Mouse (Mus musculus) CD8-positive naive resting alpha-beta T cell, adult 2 months (primary cell): ENCODE measurements around the gene Nmnat3.
"Not testable (repeated sequence)": the region's sequence is repeated elsewhere in the genome, so short reads cannot be mapped to it uniquely, and the experiment has no call there.

Experiments used
- DNase-seq, 2 experiments: peaks; one replicate each; pipeline ENCODE4 v3.0.0; 2022; ENCODE audit warnings: low read depth in 2 of 2, low spot score in 2 of 2

Gene Nmnat3

DNA sequence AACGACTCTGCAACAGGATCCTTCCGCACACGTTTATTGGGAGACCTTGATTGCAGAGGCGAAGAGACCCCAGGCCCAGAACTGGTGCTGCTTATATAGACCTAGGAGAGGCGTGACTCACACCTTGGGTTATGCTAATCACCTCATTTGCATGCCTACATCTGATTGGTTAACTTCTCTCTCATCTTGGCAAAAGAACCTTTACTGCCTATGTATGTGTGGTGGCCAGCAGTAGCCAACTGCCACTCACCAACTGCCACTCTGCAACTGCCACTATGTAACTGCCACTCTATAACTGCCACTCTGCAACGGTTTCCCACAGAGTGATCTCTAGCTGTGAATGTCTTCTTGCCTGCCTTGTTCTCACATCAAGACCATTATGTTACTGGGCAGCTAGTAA lies at the start of gene Nmnat3:
Gene Nmnat3 (plus strand): TSS at position 301 of the 400 bp plus-strand sequence.
- DNase-seq = not testable (repeated sequence)

- no peak for DNase-seq
Measured at GRCm38 (mm10) chr9:98243481-98243880, 43.8 kb upstream of the Nmnat3 start.

DNA sequence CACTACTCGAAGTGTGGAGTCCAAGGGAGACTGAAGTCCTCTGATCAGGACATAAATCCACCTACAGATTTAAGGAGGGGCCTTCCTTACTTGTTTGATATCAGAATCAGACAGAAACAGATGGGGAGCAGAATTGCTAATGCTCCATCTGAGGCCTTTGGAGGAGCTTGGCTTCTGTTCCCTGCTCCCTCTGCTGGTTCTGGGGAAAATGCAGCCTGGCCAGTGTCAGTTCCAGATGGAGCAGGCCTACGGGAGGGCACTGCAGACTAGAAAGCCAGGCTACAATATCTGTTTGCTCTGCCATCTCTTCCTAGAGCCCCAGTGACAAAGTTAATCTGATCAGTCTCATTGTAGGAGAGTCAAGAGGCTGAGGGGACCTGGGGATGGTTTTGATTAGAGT lies 43.0 kb upstream of the Nmnat3 start:
- DNase-seq = no peak

DNA sequence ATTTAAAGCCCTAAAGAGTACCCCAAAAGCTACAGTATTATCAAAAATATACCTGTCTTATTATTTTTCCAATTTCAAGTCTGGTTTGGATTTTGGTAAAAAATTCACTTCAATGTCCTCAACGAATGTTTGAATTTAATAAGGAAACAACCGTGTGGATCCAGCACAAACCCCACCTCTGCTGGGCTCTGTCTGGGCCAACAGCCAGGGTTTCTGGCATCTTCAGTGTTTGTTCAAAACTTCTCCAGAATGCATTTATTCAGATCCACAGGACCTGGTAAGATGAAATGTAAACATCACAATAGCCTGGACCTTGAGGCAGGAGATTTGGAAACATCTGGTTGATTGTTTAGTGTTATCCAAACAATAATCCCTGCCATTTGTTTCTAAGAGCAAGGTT lies 42.0 kb upstream of the Nmnat3 start:
- DNase-seq = no peak

GRCm38 (mm10) chr9:98246351-98246750 lies 40.9 kb upstream of the Nmnat3 start:
- DNase-seq = no peak

GRCm38 (mm10) chr9:98260210-98260609 lies 27.0 kb upstream of the Nmnat3 start:
- DNase-seq = no peak

GRCm38 (mm10) chr9:98261461-98262011 lies 25.7 kb upstream of the Nmnat3 start:
- no peak for DNase-seq

DNA sequence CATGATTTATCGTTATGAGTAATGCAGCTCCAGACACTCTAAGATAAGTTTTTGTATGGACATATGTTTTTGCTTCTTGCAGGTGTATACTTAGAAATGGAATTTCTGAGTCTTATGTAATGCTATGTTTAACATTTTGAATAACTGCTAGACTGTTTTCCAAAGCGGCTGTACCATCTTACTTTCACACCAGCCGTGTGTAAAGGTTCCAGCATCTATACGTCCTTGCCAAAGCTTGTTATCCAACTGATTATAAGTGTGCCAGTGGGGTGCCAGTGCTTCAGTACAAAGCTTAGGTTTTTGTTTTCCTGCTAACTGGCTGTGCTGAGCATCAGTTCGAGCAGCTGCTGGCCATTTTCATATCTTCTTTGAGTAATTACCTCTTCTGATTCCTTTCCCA lies 22.3 kb upstream of the Nmnat3 start:
- no peak for DNase-seq

DNA sequence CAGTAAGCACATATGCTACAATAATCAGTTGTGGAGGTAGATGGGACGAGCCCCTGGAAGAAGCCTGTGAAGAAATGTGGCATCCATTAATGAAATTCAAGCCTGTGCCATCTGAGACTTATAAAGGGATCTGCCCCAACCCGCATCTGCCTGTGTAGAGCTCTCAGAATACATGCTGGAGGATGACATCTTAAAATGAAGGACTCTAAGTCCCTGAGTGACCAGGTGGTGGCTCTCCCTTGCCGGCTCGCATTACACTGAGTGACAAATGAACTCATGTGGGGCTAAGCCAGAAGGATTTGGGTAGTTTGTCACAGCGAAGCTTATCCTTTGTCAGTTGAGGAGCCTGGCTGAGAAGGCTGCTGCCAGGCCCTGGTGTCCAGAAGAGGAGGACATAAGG lies 14.5 kb upstream of the Nmnat3 start:
- DNase-seq = no peak

GRCm38 (mm10) chr9:98275080-98275479 lies 12.2 kb upstream of the Nmnat3 start:
- no peak for DNase-seq

DNA sequence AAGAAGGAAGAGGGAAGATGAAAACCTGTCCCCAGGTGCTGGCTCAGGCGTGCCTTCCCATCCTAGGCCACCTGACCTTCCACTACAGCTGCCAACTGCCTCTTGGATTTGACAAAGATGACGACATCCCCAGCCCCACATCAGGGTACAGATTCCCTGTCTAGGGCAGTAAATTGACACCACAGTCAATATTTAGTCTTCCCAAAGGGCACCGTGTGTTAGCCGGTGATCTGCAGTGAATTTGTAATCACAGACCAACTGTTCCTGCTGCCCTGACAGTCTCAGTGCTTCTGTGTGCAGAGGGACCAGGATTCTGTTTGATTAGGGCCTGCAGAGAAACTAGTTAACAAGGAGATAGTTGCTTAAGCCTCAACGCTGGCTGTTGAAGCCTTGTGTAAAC lies 7.1 kb upstream of the Nmnat3 start:
- no peak for DNase-seq

GRCm38 (mm10) chr9:98285606-98286301 lies 1.5 kb upstream of the Nmnat3 start:
- DNase-seq = no peak

- no peak for DNase-seq
Measured at GRCm38 (mm10) chr9:98289665-98290064, 2.4 kb downstream of the Nmnat3 start.

DNA sequence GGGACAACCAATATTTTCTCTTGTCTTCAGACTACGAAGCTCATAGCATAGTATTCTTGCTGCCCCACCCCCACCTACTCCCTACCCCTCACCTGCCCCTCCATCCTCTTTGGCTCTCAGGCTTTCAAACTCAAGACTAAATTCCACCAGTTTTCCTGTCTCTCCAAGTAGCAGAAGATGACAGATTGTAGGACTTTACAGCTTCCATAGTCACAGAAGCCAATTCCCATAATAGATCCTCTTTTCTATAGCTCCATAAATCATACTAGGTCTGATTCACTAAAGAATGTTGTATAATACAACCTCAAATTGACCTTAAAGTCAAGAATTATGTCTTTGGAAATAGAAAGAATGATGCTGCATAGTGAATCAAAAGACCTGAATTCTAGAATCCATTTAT lies 3.4 kb downstream of the Nmnat3 start:
- no peak for DNase-seq

DNA sequence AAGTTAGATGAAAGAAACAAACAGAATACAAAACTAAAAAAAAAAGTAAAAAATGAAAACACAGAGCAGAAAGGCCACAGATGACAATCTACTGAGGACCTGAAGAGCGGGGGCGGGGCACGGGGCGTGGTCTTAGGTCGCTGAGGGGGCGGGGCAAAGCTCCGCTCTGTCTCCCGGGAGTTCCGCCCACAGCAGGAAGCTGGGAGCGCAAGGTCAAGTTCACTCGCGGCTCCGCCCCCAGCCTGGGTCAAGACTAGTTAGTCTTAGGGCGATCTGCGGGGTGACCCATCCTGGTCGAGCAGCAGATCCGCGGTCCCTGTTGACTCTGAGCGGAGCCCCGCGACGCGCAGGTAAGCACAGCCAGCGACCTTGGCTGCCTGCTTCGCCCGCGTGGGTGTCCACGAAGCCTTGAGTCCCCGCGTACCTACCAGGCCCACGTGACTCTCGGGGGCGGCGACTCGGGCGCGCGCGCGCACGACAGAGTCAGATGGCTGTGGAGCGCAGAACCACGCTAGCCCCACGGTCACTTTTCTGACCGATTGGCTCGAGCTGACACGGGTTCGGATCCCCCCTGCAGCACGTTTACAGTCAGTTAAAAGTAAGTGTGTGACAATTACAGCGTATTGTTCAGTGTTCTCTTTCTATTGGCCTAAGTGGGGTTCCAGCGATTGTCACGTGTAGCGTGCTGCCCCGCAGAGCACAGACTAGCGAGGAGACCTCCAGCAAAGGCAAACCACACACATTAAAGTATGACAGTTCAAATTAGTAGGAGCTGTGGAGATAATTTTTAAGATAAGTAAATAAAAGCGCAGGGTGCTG lies 9.4 kb downstream of the Nmnat3 start:
- DNase-seq = peak; percentile 72 to 79

- peak in 1 of 2 experiments; percentile 8 for DNase-seq
Measured at GRCm38 (mm10) chr9:98297234-98297936, 10.2 kb downstream of the Nmnat3 start.

- no peak for DNase-seq
Measured at GRCm38 (mm10) chr9:98297937-98298595, 10.8 kb downstream of the Nmnat3 start.

- DNase-seq = no peak
Measured at GRCm38 (mm10) chr9:98298761-98299160, 11.5 kb downstream of the Nmnat3 start.

DNA sequence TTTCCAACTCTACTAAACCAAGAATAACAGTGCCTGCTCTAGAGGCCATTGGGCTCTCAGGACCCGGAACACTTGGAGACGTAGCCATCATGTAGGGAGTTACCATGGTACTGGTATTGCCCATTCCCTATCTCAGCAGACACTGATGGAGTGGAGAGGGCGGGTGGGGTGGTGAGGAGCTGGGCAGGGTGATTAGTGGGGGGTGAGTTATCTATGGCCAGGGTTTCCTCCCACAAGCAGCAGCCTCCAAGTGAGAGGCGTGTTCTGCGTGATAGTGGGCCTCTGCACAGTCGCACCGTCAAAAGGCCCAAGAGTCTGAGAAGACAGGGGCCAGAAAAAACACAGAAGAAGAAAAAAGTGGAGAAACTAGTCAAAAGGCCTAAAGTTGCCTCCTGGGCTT lies 12.0 kb downstream of the Nmnat3 start:
- no peak for DNase-seq

DNA sequence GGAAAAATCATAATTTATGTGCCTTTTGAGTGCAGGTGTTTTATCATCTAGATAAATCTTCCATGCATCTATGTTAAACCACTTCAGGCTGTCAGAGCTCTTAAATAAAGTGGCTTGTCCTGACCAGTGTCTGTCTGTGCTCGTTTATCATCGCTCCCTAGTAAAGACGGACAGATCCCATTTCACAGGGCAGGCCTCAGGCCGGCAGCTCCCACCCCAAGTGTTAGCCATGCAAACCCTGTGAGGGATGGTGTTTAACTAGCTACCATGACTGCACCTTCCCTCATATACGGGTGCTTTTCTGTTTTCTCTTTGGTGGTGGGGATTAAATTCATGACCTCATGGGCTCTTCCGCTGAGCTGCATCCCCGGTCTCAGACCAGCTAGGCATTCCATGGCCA lies 13.3 kb downstream of the Nmnat3 start:
- DNase-seq = no peak

DNA sequence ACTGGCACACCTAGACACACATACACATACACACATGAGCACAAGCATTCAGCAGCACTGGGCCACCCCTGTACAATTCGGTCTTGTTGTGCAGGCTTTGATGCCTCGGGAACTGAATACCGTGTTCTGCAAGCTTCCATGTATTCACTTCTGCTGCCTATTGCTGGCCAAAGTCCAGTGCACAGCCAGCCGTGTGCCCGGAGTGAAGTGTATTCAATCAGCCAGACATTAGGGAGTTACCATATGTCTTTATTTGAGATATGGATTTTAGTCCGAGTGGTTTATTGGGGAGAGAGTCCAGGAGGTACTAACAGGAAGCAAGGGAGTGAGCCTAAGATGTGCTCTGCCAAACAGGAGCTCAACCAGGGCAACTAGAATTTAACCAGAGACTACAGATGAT lies 19.8 kb downstream of the Nmnat3 start:
- no peak for DNase-seq
